Mouse (Mus musculus): ENCODE data around the gene Cyp2ab1. TPM values are rescaled to one million over a fixed set of nuclear protein-coding genes. Genes with fewer than 3 reads are reported as not detected.

Gene Cyp2ab1
- total RNA-seq, 2 experiments from 2014 or later = 0.05 TPM; not detected in 1

DNA sequence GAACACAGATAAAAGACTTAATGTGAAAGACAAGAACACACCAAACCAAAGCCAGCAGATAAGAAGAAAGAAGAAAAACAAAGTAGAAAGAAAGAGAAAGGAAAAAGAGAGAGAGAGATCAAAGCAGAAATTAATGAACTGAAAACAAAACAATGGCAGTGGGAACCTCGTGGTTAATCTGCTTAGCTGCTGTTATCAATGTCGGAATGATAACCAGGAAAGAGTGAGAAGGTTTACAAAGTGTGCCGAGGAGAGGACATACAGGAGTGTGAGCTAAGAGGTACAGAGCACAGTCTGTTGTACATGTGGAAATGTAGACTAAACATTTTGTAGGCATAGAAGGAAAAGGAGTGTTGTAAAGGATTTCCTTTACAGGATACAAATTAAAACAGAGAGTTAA lies 52.2 kb downstream of the Cyp2ab1 start:
- ATAC-seq (replicated peaks; ENCODE audit: poor library complexity) = no peak

DNA sequence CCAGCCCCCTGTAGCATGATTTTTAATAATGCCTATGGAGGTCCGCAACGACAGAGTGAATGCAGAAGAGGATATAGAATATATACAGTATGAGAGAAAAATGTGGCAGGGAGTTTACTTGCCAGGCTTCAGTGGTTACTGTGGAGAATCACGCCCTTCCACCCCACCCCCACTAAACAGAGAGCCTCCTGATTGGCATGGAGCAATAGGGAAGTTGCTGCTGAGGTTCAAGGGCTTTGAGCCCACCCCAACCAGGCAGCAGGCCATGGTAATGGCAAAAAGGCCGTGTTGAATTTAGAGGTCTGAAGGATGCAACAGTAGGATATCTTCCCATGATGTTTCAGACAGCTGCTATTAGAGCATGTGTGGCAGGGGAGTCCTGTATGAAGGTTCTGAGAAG lies 53.9 kb downstream of the Cyp2ab1 start:
- ATAC-seq (replicated peaks; ENCODE audit: poor library complexity) = peak; percentile 83

DNA sequence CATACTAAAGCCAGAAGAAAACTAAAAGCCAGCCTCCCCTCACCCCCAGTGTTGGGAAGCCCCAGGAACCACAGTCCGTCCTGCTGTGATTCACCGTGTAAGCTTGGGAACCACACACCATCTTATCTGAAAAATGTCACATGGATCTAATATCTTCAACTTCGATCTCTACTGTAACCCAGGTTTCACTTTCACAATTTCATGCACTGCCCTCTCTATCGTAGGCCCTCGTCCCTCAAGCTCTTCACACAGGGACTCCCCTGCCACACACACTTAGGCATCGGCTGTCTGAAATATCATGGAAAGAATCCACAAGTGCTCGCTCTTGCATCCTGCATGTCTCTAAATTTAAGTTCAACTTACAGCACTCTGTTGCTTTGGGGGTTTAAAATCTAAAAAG lies 60.1 kb downstream of the Cyp2ab1 start:
- peak; percentile 42; the same call in 1 of the 2 replicates for ATAC-seq (replicated peaks; ENCODE audit: poor library complexity)

Other genes starting within 250 kb of the Cyp2ab1 start
- 41.3 and 47.8 TPM in 2 replicates for gene Klhl24, start 227.9 kb downstream of the Cyp2ab1 start, total RNA-seq (2015)
- 53.6 and 69.8 TPM in 2 replicates for gene Klhl24, start 227.9 kb downstream of the Cyp2ab1 start, total RNA-seq (2017)
- 38.9 and 46.6 TPM in 2 replicates for gene Yeats2, start 184.3 kb downstream of the Cyp2ab1 start, total RNA-seq (2015)
- 31.9 and 32.6 TPM in 2 replicates for gene Yeats2, start 184.3 kb downstream of the Cyp2ab1 start, total RNA-seq (2017)
- not detected in 2 replicates for gene Map6d1, start 84.0 kb downstream of the Cyp2ab1 start, total RNA-seq (2015)
- not detected in 2 replicates for gene Map6d1, start 84.0 kb downstream of the Cyp2ab1 start, total RNA-seq (2017)
- gene Parl, start 23.0 kb downstream of the Cyp2ab1 start, total RNA-seq (2015) = 161 and 168 TPM in 2 replicates
- gene Parl, start 23.0 kb downstream of the Cyp2ab1 start, total RNA-seq (2017) = 264 and 277 TPM in 2 replicates
- 18.0 and 19.0 TPM in 2 replicates for gene Abcc5, start 101.0 kb upstream of the Cyp2ab1 start, total RNA-seq (2015)
- 14.1 and 20.2 TPM in 2 replicates for gene Abcc5, start 101.0 kb upstream of the Cyp2ab1 start, total RNA-seq (2017)
- 58.4 and 64.7 TPM in 2 replicates for gene Eif2b5, start 173.4 kb upstream of the Cyp2ab1 start, total RNA-seq (2015)
- 85.8 and 87.2 TPM in 2 replicates for gene Eif2b5, start 173.4 kb upstream of the Cyp2ab1 start, total RNA-seq (2017)
- gene Dvl3, start 191.6 kb upstream of the Cyp2ab1 start, total RNA-seq (2015) = 23.5 and 26.7 TPM in 2 replicates
- gene Dvl3, start 191.6 kb upstream of the Cyp2ab1 start, total RNA-seq (2017) = 3.2 and 3.3 TPM in 2 replicates
- 234 and 286 TPM in 2 replicates for gene Ap2m1, start 210.1 kb upstream of the Cyp2ab1 start, total RNA-seq (2015)
- gene Ap2m1, start 210.1 kb upstream of the Cyp2ab1 start, total RNA-seq (2017) = 143 and 149 TPM in 2 replicates
- gene Abcf3, start 223.2 kb upstream of the Cyp2ab1 start, total RNA-seq (2015) = 21.9 and 28.5 TPM in 2 replicates
- gene Abcf3, start 223.2 kb upstream of the Cyp2ab1 start, total RNA-seq (2017) = 28.4 and 35.7 TPM in 2 replicates